Mouse (Mus musculus) gastrocnemius, postnatal 10 days (tissue): Measurements from ENCODE around the gene Atxn1. TPM values are rescaled to one million over a fixed set of nuclear protein-coding genes. Genes with fewer than 3 reads are reported as not detected.

Experiments used
- DNase-seq: peaks from one replicate; pipeline ENCODE4 v3.0.0; 2021; ENCODE audit warnings: mixed read lengths
- total RNA-seq, 2 experiments: library from RNA; stranded (reverse); gene quantifications; 2 replicates each; pipeline ENCODE4 v1.2.3; 2021

Gene Atxn1
- total RNA-seq, 2 experiments from 2014 or later = 27.7 to 33.5 TPM

- DNase-seq = no peak
These were observed 394.9 kb downstream of the Atxn1 start for GRCm38 (mm10) chr13:45569932-45570331.

- no peak for DNase-seq
These were observed 399.9 kb downstream of the Atxn1 start for GRCm38 (mm10) chr13:45564946-45565345.

- no peak for DNase-seq
These were observed 402.8 kb downstream of the Atxn1 start for GRCm38 (mm10) chr13:45562011-45562410.

- no peak for DNase-seq
These were observed 404.3 kb downstream of the Atxn1 start for GRCm38 (mm10) chr13:45560543-45560942.

- no peak for DNase-seq
These were observed 405.6 kb downstream of the Atxn1 start for GRCm38 (mm10) chr13:45559258-45559657.

- no peak for DNase-seq
These were observed 406.4 kb downstream of the Atxn1 start for GRCm38 (mm10) chr13:45558367-45558766.

- DNase-seq = no peak
These were observed 411.1 kb downstream of the Atxn1 start for GRCm38 (mm10) chr13:45553674-45554073.

- no peak for DNase-seq
These were observed 417.3 kb downstream of the Atxn1 start for GRCm38 (mm10) chr13:45547549-45547948.

GRCm38 (mm10) chr13:45546946-45547345, 417.9 kb downstream of the Atxn1 start:
- DNase-seq = no peak

- no peak for DNase-seq
These were observed 418.8 kb downstream of the Atxn1 start for GRCm38 (mm10) chr13:45545974-45546373.

GRCm38 (mm10) chr13:45539205-45539568, 425.6 kb downstream of the Atxn1 start:
- DNase-seq = peak; percentile 80

- DNase-seq = peak; percentile 56
These were observed 426.1 kb downstream of the Atxn1 start for GRCm38 (mm10) chr13:45538532-45539204.

GRCm38 (mm10) chr13:45538091-45538490, 426.7 kb downstream of the Atxn1 start:
- DNase-seq = no peak

GRCm38 (mm10) chr13:45537110-45537509, 427.7 kb downstream of the Atxn1 start:
- DNase-seq = no peak

GRCm38 (mm10) chr13:45535731-45536453, 428.9 kb downstream of the Atxn1 start:
- DNase-seq = no peak

GRCm38 (mm10) chr13:45530754-45531153, 434.1 kb downstream of the Atxn1 start:
- no peak for DNase-seq

GRCm38 (mm10) chr13:45528787-45529186, 436.0 kb downstream of the Atxn1 start:
- DNase-seq = no peak

- DNase-seq = no peak
These were observed 437.4 kb downstream of the Atxn1 start for GRCm38 (mm10) chr13:45527232-45527964.

GRCm38 (mm10) chr13:45526230-45526629, 438.6 kb downstream of the Atxn1 start:
- DNase-seq = no peak

- no peak for DNase-seq
These were observed 439.9 kb downstream of the Atxn1 start for GRCm38 (mm10) chr13:45524791-45525435.

- no peak for DNase-seq
These were observed 440.5 kb downstream of the Atxn1 start for GRCm38 (mm10) chr13:45524305-45524704.

GRCm38 (mm10) chr13:45516501-45517393, 448.1 kb downstream of the Atxn1 start:
- DNase-seq = no peak
